Mouse (Mus musculus) liver, postnatal 0 days (tissue): ENCODE measurements around the gene Vmn1r24.

Experiments
- CTCF ChIP-seq: sonication (generic); IDR thresholded peaks from 2 replicates; pipeline ENCODE4 v1.5.1; 2016; ENCODE audit warnings: antibody characterized with exemption, low read depth
- EP300 ChIP-seq: IDR thresholded peaks from 2 replicates; pipeline ENCODE4 v1.6.1; 2016; ENCODE audit warnings: antibody characterized with exemption, low read depth, mild to moderate bottlenecking

GRCm38 (mm10) chr6:57980710-57981109 is 19.4 kb upstream of the Vmn1r24 start, which contains the start of gene Vmn1r25:
- TF ChIP-seq CTCF (no peak), EP300 (no peak)
